Mouse (Mus musculus): ENCODE data around the gene Ubash3b.

DNA sequence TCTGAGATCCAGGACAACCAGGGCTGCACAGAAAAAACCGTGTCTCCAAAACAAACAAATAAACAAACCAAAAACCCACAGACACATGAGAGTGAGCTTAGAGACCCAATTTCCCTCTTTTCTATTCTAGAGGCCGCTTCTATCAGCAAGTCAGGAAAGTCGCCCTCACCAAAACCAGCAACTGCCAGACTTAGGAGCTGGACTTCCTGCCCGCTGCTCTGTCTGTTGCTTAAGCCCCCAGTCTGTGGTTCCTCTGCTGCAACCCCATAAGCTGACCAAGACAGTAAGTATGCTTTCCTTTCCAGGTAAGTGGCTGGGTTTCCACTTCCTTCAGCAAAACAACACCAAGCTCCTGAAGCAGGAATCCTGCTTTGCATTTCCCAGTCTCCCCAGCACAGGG lies 26.6 kb downstream of the Ubash3b start:
- TF ChIP-seq FLI1 (IDR thresholded peaks at IDR 0.05; ENCODE audit: low read length): no peak
- TF ChIP-seq GATA1 (IDR thresholded peaks at IDR 0.05; ENCODE audit: borderline replicate concordance, low read length): no peak

Measured in megakaryocyte, embryonic 14.5 days (primary cell).